Mouse (Mus musculus) heart, postnatal 0 days (tissue): Measurements from ENCODE around the gene Arfgap2.
A peak's percentile ranks its signal among the peaks of the same experiment; 100 is the strongest.

Source experiments
- CTCF ChIP-seq: IDR thresholded peaks from 2 replicates; pipeline ENCODE4 v1.5.1; 2016; ENCODE audit warnings: antibody characterized with exemption, control low read depth, low read depth
- EP300 ChIP-seq: IDR thresholded peaks from 2 replicates; pipeline ENCODE4 v1.6.1; 2016; ENCODE audit warnings: antibody characterized with exemption, low read depth

DNA sequence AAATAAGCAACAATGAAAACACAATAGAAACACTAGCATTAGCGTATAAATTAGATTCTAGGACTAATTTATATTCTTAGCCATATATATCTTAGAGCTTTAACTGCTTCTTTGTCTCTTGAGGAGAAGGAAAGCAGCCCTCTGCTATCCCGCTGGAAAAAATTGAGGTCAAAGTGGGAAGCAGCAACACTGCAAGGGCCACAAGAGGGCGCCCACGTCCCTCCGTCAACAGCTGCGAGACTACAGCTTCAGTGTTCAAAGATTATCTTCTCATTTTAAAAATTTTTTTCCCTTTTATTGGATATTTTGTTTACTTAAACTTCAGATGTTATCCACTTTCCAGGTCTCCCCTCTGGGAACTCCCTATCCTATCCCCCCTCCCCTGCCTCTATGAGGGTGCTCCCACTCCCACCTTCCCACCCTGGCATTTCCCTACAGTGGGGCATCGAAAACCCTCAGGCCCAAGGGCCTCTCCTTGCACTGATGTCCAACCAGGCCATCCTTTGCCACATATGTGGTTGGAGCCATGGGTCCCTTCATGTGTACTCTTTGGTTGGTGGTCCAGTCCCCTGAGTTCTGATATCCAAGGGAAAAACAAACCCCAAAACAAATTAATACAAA, 21.2 kb downstream of the Arfgap2 start:
- TF ChIP-seq CTCF (peak; percentile 88), EP300 (no peak)
